Mouse (Mus musculus) kidney, adult 8-10 months (tissue): ENCODE measurements around the gene Prpf38b.

Source experiments
- DNase-seq, 2 experiments: peaks; one replicate each; pipeline ENCODE4 v3.0.0; 2022

The Prpf38b gene

DNA sequence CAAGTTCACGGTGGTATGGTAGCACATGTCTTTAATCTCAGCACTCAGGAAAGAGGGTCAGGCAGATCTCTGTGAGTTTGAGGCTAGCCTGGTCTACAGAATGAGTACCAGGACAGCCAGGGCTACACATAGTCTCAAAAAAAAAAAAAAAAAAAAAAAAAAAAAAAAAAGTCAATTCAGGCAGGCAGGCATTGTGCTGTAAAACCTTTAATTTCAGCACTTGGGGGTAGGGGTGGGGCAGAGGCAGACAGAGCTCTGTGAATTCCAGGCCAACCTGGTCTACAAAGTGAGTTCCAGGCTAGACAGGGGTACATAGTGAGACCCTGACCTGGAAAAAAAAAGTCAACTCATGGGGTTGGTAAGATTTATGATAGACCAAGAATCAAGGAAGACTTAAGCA, 53.8 kb downstream of the Prpf38b start:
- no peak for DNase-seq

DNA sequence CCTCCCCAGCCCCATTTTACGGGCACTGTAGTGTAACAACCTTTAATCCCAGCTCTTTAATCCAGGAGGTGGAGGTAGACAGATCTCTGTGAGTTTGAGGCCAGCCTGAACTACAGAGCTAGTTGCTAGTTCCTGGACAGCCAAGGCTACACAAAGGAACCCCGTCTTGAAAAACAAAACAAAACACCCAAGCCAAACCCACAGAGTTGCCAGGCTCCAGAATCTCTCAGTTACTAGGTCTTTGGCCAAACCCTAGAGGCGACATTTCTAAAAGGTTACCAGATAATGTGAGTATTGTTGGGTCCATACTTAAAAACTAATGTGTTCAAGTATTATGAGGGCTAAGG, 54.4 kb downstream of the Prpf38b start:
- DNase-seq: no peak

DNA sequence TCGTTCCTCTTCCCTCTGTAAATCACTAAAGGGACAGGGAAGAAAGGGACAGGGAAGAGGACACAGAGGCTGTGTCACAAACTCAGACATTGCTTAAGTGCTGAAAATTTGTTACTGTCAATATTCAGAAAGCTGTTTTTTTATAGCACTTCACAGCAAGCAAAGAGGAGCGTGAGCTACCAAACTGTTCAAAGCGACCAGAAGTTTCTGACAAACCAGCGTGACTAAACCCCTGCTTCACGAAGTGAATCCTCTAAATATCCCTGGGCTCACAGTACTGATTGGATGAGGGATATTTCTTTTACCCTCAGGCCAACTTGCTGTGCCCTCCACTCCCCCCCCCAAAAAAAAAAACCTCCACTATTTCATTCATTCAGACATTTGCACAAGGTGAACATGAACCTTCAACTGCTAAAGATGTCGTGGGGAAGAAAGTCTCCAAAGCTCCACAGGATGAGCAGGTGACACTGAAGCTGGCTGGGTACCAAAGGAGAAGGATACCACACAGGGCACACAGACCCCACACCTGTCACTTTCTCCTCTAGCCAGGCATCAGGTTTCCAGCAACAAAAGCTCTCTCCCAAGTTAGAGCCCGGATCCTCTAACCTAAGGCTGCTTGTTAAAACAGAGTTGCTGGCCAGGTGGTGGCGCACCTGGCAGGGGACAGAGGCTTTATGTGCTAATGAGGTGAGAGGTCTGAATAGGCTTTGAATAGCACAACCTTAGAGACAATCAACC, 55.0 kb downstream of the Prpf38b start:
- peak; percentile 29 to 52 for DNase-seq

DNA sequence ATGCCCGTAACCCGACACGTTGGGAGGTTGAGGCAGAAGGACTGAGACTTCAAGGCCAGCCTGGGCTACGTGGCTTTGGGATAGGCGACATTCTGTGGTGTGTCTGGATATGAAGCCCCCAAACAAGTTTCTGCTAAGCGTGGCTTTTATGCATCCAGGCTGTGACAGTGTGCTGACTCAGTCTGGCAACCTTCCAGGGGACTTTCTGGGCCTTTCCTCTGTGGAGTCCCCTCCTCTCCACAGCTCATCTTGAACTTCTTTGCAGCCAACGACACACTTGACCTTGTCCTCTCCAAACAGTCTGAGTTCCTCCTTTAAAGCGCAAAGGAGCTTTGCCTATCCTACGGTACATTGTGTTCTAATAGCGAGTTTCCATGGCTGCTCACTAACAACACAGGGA, 55.7 kb downstream of the Prpf38b start:
- no peak for DNase-seq

DNA sequence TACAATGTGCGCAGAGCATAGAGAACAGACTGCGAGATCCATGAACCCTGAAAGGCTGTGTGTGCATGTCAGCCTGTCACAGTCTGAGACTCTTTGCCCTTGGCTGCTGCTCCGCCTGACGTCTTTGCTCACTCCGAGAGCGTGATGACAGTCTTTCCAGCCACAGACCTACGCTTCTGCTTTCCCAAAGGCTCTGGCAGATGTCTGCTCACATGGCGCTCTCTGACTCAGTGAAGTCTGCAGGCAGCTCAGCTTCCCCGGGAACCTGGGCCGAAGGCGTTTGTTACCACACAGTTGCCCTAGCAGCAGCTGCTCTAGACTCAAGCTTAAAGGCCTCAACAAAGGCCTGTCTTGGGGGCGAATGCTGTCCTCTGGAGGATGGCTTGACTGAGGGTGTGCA, 56.2 kb downstream of the Prpf38b start:
- no peak for DNase-seq

DNA sequence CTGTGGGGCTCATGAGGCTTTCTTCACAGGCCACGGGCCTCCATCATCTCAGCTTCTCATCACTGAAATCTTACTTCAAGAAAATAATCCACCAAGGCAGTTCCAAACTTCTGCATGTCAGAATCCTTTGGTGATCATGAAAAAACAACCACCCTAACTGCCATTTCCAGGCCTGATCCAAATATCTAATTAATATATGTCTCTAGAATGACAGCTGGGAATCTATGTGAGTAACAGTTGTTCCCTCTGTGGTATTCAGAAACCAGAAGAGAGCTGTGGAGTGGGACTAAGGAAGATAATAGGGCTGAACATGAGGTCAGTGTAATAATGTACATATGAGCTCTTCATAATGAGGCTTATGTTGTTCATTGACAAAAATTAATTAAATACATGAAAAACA, 58.3 kb downstream of the Prpf38b start:
- no peak for DNase-seq
